Mouse (Mus musculus) lung, embryonic 14.5 days (tissue): ENCODE results near the gene Sf3b2. TPM values are rescaled to one million over a fixed set of nuclear protein-coding genes. Genes with fewer than 3 reads are reported as not detected.
A peak's percentile ranks its signal among the peaks of the same experiment; 100 is the strongest.

Experiments
- ATAC-seq: fragments of 200-750 bp; cut with Nextera tagmentation; 2 replicates; pipeline ENCODE4 v1.8.0; 2017; ENCODE audit warnings: mild to moderate bottlenecking, moderate TSS enrichment, moderate library complexity; ENCODE audit not compliant: insufficient read depth
- DNase-seq: peaks from one replicate; pipeline ENCODE4 v3.0.0-alpha.2; 2015
- H3K27ac ChIP-seq: fragments of 300-500 bp; sonication (generic); 2 replicates; pipeline ENCODE4 v1.5.1; 2014; ENCODE audit warnings: low read depth, mild to moderate bottlenecking, moderate library complexity
- H3K27me3 ChIP-seq: fragments of 300-500 bp; sonication (generic); 2 replicates; pipeline ENCODE4 v1.6.1; 2014; ENCODE audit warnings: low read length, control low read depth; ENCODE audit not compliant: insufficient read depth
- H3K36me3 ChIP-seq: fragments of 300-500 bp; sonication (generic); 2 replicates; pipeline ENCODE4 v1.6.1; 2014; ENCODE audit warnings: control low read depth; ENCODE audit not compliant: insufficient read depth
- H3K4me1 ChIP-seq: fragments of 300-500 bp; sonication (generic); 2 replicates; pipeline ENCODE4 v1.6.1; 2014; ENCODE audit warnings: antibody characterized with exemption, control low read depth; ENCODE audit not compliant: insufficient read depth
- H3K4me2 ChIP-seq: fragments of 300-500 bp; sonication (generic); 2 replicates; pipeline ENCODE4 v1.6.1; 2014; ENCODE audit warnings: mild to moderate bottlenecking
- H3K4me3 ChIP-seq: fragments of 300-500 bp; sonication (generic); 2 replicates; pipeline ENCODE4 v1.5.1; 2014; ENCODE audit warnings: low read depth, low read length
- H3K9ac ChIP-seq: fragments of 300-500 bp; sonication (generic); 2 replicates; pipeline ENCODE4 v1.6.1; 2014
- H3K9me3 ChIP-seq: fragments of 300-500 bp; sonication (generic); 2 replicates; pipeline ENCODE4 v1.6.1; 2016; ENCODE audit warnings: low read depth, low read length, control low read depth
- CTCF ChIP-seq: IDR thresholded peaks from 2 replicates; pipeline ENCODE4 v1.5.1; 2016; ENCODE audit warnings: antibody characterized with exemption, low read depth
- WGBS: fragments of 180-500 bp; shearing (Covaris S2); extraction: QIAGEN DNeasy Blood & Tissue Kit; methylation state at CpG from one replicate; pipeline ENCODE4 v1.1.7; 2014; 5-methylcytosine and 5-hydroxymethylcytosine counted together
- polyA plus RNA-seq: library from polyadenylated mRNA; unstranded; fragments of >200 nt; fragmentation: Nextera tagmentation; extraction: Ambion mirVana; gene quantifications from 2 replicates; pipeline ENCODE4 v1.2.1, GENCODE M21; 2014

The Sf3b2 gene
- polyA plus RNA-seq, 1 experiment from 2014 or later: 368 TPM

- WGBS: 6% methylated on average over 32 of the region's 32 CpGs
- Histone ChIP-seq H3K36me3 (peaks cover 12% of the 10 kb centered on the region), H3K4me1 (peaks cover 11% of the 10 kb centered on the region), H3K27me3 (peaks cover 9% of the 10 kb centered on the region; the same call in 1 of the 2 replicates), H3K27ac (no peak within 1 kb of the TSS), H3K4me2 (peak within 1 kb of the TSS; percentile 68), H3K4me3 (peak within 1 kb of the TSS; percentile 36), H3K9me3 (no peaks in the 10 kb centered on the region), H3K9ac (peak within 1 kb of the TSS; percentile 60)
- no peak for TF ChIP-seq CTCF
- ATAC-seq (no peak), DNase-seq (no peak)
Observed at GRCm38 (mm10) chr19:5297903-5298800, 2.9 kb upstream of the Sf3b2 start, which contains the start of gene Gal3st3. Gene Gal3st3 (plus strand): TSS chr19:5298331.

- H3K27ac ChIP-seq: no peak overlapping the region
- ATAC-seq: no peak
- H3K4me2 ChIP-seq: peak overlapping the region; percentile 93; the same call in 1 of the 2 replicates
- no peak overlapping the region for H3K9ac ChIP-seq
- H3K36me3 ChIP-seq: peaks cover 27% of the 10 kb centered on the region
- TF ChIP-seq CTCF: no peak
- no peak overlapping the region; the same call in 1 of the 2 replicates for H3K4me3 ChIP-seq
- H3K9me3 ChIP-seq: no peaks in the 10 kb centered on the region
- peaks cover 11% of the 10 kb centered on the region for H3K4me1 ChIP-seq
- 36% methylated on average over 5 of the region's 5 CpGs for WGBS
- DNase-seq: no peak
- H3K27me3 ChIP-seq: peaks cover 9% of the 10 kb centered on the region; the same call in 1 of the 2 replicates
Observed at GRCm38 (mm10) chr19:5296630-5297029, 1.4 kb upstream of the Sf3b2 start.

- peak overlapping the region; percentile 67 for H3K9ac ChIP-seq
- peaks cover 9% of the 10 kb centered on the region; the same call in 1 of the 2 replicates for H3K27me3 ChIP-seq
- H3K9me3 ChIP-seq: no peaks in the 10 kb centered on the region
- DNase-seq (no peak), ATAC-seq (peak; percentile 49)
- H3K36me3 ChIP-seq: peaks cover 36% of the 10 kb centered on the region
- peak overlapping the region; percentile 78 for H3K4me3 ChIP-seq
- H3K4me2 ChIP-seq: peak overlapping the region; percentile 93
- TF ChIP-seq CTCF: no peak
- peaks cover 11% of the 10 kb centered on the region for H3K4me1 ChIP-seq
- H3K27ac ChIP-seq: peak overlapping the region; percentile 88
- WGBS: 5% methylated on average over 13 of the region's 13 CpGs
Observed at GRCm38 (mm10) chr19:5295736-5296075, 451 bp upstream of the Sf3b2 start.

GRCm38 (mm10) chr19:5278381-5278780, 16.9 kb downstream of the Sf3b2 start:
- Histone ChIP-seq H3K4me3 (no peak overlapping the region), H3K27me3 (no peaks in the 10 kb centered on the region), H3K9me3 (no peaks in the 10 kb centered on the region), H3K4me1 (no peaks in the 10 kb centered on the region), H3K9ac (no peak overlapping the region), H3K4me2 (no peak overlapping the region), H3K27ac (no peak overlapping the region), H3K36me3 (peaks cover 91% of the 10 kb centered on the region)
- DNase-seq (no peak), ATAC-seq (no peak)
- WGBS: 79% methylated on average over 8 of the region's 8 CpGs
- no peak for TF ChIP-seq CTCF

GRCm38 (mm10) chr19:5277140-5277539, 18.1 kb downstream of the Sf3b2 start:
- ATAC-seq: no peak
- peak; percentile 44 for DNase-seq
- Histone ChIP-seq H3K36me3 (peaks cover 80% of the 10 kb centered on the region), H3K27ac (no peak overlapping the region), H3K4me1 (no peaks in the 10 kb centered on the region), H3K27me3 (no peaks in the 10 kb centered on the region), H3K4me2 (no peak overlapping the region), H3K4me3 (no peak overlapping the region), H3K9me3 (no peaks in the 10 kb centered on the region), H3K9ac (no peak overlapping the region)
- peak; percentile 38; the same call in 1 of the 2 replicates for TF ChIP-seq CTCF
- 89% methylated on average over 3 of the region's 3 CpGs for WGBS

GRCm38 (mm10) chr19:5276531-5276930, 18.7 kb downstream of the Sf3b2 start:
- ATAC-seq: no peak
- H3K9ac ChIP-seq: no peak overlapping the region
- 83% methylated on average over 2 of the region's 2 CpGs for WGBS
- H3K27ac ChIP-seq: no peak overlapping the region
- no peak overlapping the region for H3K4me3 ChIP-seq
- no peaks in the 10 kb centered on the region for H3K27me3 ChIP-seq
- no peak for DNase-seq
- TF ChIP-seq CTCF: 0 out of 2 replicates have a peak, but pooled peaks have one; percentile 7
- no peaks in the 10 kb centered on the region for H3K9me3 ChIP-seq
- H3K4me1 ChIP-seq: no peaks in the 10 kb centered on the region
- peaks cover 74% of the 10 kb centered on the region for H3K36me3 ChIP-seq
- H3K4me2 ChIP-seq: no peak overlapping the region

- H3K9me3 ChIP-seq: no peaks in the 10 kb centered on the region
- H3K36me3 ChIP-seq: peaks cover 66% of the 10 kb centered on the region
- no peak for TF ChIP-seq CTCF
- H3K4me1 ChIP-seq: 0 out of 2 replicates have a peak, but pooled peaks cover 2% of the 10 kb centered on the region
- H3K4me3 ChIP-seq: no peak overlapping the region
- DNase-seq: no peak
- ATAC-seq: no peak
- H3K4me2 ChIP-seq: no peak overlapping the region
- 89% methylated on average over 5 of the region's 5 CpGs for WGBS
- no peak overlapping the region for H3K9ac ChIP-seq
- no peak overlapping the region for H3K27ac ChIP-seq
- no peaks in the 10 kb centered on the region for H3K27me3 ChIP-seq
Observed at GRCm38 (mm10) chr19:5275736-5276135, 19.5 kb downstream of the Sf3b2 start.
